Mouse (Mus musculus): ENCODE results near the gene Rbm5.

The Rbm5 gene

DNA sequence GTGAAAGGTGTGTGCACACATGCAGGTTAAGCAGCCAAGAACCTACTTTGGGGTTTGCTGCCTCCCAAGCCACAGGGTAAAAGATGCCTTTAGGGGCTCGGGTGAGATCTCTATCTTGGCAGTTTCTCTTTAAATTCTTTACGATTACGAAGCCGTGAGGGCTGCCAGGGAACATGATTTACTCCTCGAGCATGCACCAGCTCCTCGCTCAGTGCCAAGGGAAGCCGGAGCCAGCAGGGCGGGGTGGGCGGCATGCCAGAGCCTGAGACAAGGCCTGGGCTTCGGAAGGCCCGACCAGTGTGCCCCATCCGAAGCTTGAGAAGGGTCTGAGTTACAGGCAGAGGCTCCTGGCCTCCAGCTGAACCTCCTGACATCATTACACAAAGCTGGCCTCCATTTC, 69.2 kb downstream of the Rbm5 start:
- DNase-seq (ENCODE audit: extremely low spot score): no peak

GRCm38 (mm10) chr9:107700114-107700571, 70.7 kb downstream of the Rbm5 start:
- DNase-seq (ENCODE audit: extremely low spot score): no peak

GRCm38 (mm10) chr9:107699376-107699980, 71.3 kb downstream of the Rbm5 start:
- DNase-seq (ENCODE audit: extremely low spot score): peak; percentile 88

DNA sequence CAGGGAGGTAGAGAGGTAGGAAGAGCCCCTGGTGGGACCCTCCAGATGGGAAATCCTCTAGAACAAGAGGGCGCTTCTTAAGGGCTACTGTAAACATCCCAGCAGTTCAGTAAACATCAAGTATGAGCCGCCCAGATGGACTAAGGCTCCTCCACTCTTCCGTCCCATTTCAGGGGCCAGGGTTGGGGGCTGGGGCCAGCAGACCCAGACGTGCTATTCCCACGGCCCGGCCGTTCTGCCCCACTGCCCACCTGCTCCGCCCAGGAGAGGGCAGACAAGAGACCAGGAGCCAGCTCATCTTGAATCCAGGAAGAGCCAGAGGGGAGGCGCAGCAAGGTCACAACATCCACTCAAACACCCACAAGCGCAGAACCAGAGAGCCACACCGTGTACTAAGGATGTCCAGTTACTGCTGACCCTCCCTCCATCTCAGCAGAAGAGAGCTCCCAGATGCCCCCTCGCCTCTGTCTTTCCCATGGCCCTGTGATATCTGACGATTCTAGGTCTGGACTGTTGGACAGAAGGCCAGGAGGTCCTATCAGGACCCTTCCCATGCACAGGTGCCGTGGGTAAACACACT, 72.1 kb downstream of the Rbm5 start:
- DNase-seq (ENCODE audit: extremely low spot score): peak; percentile 75

DNA sequence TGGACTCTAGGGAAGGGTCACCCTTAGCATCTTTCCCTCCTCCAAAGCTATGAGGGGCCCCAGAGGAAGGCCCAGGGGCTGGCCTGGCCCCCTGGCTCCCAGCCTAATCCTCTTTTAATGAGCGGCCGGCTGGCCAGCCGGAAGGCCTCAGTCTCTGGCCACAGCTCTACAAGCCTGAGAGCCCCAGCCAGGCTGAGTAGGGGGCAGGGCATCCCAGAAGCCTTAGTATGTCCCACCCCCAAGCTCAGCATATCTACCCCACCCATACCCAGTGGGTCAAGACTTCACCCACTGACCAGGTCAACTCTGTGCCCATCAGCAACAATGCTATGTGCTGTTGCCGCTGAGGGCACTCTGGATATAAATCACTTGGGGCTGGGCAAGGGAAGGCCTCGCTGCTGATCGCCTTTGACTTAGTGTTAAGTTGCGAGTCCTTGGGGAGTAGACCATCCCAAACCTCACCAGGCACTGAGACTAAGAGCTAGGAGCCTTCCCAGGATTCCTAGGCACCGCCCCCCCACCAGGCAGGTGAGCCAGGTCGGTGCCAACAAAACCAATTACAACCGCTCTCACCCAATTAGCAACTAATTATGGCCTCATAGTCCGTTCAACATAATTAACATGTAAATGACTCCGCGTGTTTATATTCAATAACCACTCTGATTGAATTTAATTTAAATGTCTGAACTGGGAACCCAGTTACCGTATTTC, 72.8 kb downstream of the Rbm5 start:
- DNase-seq (ENCODE audit: extremely low spot score): peak; percentile 73

DNA sequence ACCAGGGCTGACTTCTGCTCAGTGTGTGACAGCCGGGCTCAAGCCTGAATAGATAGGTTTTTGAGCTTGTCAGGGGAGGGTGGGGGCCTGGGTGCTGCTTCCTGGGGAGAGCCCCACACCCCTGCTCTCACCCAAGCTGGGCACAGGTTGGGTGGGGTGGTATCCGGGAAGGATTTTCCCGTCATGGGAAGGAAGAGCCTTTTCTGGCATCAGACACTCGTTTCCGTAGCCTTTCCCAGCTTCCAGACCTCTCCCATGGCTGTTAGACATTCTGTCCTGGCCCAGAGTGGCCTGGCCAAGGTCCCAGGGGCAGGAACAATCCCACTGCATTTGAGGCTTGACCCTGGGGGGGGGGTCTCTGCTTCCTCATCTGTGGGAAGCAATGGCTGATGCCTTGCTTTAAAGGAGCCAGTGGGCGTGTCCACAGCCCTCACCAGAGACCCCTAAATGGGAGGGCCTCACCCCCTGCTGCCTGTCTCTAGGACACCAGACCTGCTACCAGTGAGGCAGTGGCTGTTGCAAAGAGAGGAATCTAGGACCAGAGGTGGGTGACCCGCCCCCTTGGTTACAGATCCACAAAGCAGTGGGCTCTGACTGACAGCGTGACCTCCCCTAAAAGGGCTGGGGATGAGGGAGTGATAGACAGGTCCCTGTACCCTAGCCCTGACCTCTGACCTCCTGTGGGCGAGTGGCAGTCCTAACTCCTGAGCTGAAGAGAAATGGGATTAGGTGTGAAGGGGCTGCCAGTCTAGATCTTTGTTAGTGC, 73.8 kb downstream of the Rbm5 start:
- peak; percentile 84 for DNase-seq (ENCODE audit: extremely low spot score)

DNA sequence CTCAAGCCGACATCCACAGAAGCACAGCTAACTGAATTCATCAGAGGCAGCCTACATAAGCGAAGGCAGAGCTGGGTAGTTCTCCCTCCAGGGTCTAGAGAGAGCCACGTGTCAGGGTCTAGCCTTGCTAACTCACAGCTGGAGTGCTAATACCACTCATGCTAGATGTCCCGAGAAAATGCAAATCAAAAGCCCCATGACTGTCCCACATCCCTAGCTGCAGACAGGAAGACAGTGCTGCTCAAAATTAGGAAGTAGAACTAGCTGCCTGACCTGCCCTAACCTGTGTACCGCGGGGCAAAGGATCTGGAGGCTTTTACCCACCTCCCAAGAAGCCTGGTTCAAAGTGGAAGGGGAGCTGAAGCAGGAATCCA, 74.7 kb downstream of the Rbm5 start:
- DNase-seq (ENCODE audit: extremely low spot score): no peak

GRCm38 (mm10) chr9:107695441-107696105, 75.2 kb downstream of the Rbm5 start:
- DNase-seq (ENCODE audit: extremely low spot score): no peak

DNA sequence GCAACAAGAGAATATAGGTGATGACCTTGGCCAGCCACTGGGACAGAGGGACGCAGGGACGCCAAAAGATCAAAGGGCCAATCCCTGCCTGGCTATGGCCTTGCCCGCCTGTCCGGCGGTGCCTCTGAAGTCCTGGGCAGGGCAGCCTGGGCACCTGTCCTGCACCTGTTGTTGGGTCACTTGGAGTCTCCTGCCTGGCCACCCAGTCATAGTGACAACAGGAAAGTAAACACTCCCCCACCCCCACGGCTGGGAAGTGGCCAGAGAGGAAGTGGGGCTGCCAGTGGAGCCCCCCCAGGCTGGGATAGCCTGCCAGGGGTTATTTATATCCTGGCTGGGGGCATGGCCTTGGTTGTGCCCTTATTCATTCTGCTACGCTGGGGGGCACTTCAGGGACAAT, 76.2 kb downstream of the Rbm5 start:
- no peak for DNase-seq (ENCODE audit: extremely low spot score)

- no peak for DNase-seq (ENCODE audit: extremely low spot score)
These were observed 77.3 kb downstream of the Rbm5 start for GRCm38 (mm10) chr9:107693433-107693987.

- DNase-seq (ENCODE audit: extremely low spot score): no peak
These were observed 78.0 kb downstream of the Rbm5 start for GRCm38 (mm10) chr9:107692785-107693184.

DNA sequence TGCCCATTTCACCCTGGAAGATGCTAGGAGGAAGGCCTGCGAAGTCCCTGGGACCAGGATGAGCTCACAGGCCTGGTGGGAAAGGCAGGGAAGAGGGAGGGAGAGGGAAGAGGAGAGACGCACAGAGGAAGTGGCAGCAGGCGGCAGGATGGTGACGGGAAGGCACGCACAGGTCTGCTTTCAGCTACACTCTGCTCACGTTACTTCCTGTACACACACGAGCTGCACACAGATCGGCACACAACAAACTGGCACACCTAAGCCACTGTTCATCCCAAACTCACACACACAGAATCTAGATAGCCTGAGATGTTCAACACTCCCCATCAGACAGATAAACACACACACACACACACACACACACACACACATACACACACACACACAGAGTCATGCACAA, 80.4 kb downstream of the Rbm5 start:
- DNase-seq (ENCODE audit: extremely low spot score): no peak
